Comparison of ENCODE assay signal across 1 mouse cellular context in genomic region chr13:110384514-110384913, GRCm38 (mm10).
A peak's percentile ranks its signal among the peaks of the same experiment; 100 is the strongest.
TF ChIP-seq lines count a peak whose summit lies in the region.

No protein-coding gene starts in this region.

TF ChIP-seq in MEL, 35 proteins besides CTCF, POLR2A, EP300 and RAD21 (continued from another document):
- TF ChIP-seq POLR2AphosphoS5 (IDR thresholded peaks at IDR 0.05; ENCODE audit: borderline replicate concordance, low read depth, low read length) (no peak), ETS1 (IDR thresholded peaks at IDR 0.05; ENCODE audit: low read depth, low read length) (peak; percentile 36)
TF ChIP-seq in MEL: peak in this region for 10.
